Comparison of ENCODE assay signal across 23 mouse cellular contexts in genomic region chr2:156091926-156092325, GRCm38 (mm10). TPM values are rescaled to one million over a fixed set of nuclear protein-coding genes. Genes with fewer than 3 reads are reported as not detected.
A peak's percentile ranks its signal among the peaks of the same experiment; 100 is the strongest.
DNase-seq lines count a peak whose midpoint lies in the region; ATAC-seq and TF ChIP-seq lines count a peak whose summit lies in the region.
"Had no signal": no experiment of that assay in that cellular context is flagged by ENCODE, and none has a peak within 500 bp of the region (broad histone marks: within the 10 kb centered on the region; RNA-seq: fewer than 3 reads in every experiment).

No protein-coding gene starts in this region.

- WGBS in liver, adult 2 months = 56% methylated on average over 5 of the region's 5 CpGs
- WGBS in liver, embryonic 11.5 days = 85% methylated on average over 5 of the region's 5 CpGs
- WGBS in forebrain, embryonic 16.5 days = 75% methylated on average over 5 of the region's 5 CpGs
- 75% methylated on average over 5 of the region's 5 CpGs for WGBS in intestine, embryonic 15.5 days

- no peak overlapping the region for H3K4me3 ChIP-seq in liver, adult 2 months (ENCODE audit: insufficient read depth, low read depth, low read length)
- no peak overlapping the region for H3K4me3 ChIP-seq in liver, embryonic 11.5 days (ENCODE audit: low read depth, low read length)
- no peak overlapping the region for H3K4me3 ChIP-seq in forebrain, embryonic 16.5 days (replicated peaks; ENCODE audit: low read length)
- no peak overlapping the region for H3K4me3 ChIP-seq in intestine, embryonic 15.5 days (replicated peaks)
- H3K4me3 ChIP-seq: embryonic facial prominence, embryonic 12.5 days; forebrain, embryonic 12.5 days; heart, embryonic 13.5 days; hindbrain, embryonic 15.5 days had no signal

- no peak for TF ChIP-seq CTCF in liver, adult 2 months (IDR thresholded peaks at IDR 0.05; ENCODE audit: low read depth, low read length)

- DNase-seq in liver, adult 2 months (ENCODE audit: extremely low read depth, low read depth, low spot score) = peak; percentile 85
- DNase-seq in liver, embryonic 11.5 days (ENCODE audit: low spot score) = no peak
- DNase-seq in 3T3-L1 (ENCODE audit: low read depth, low spot score) = peak; percentile 72
- DNase-seq in NIH3T3 (ENCODE audit: low read depth) = peak; percentile 63
- DNase-seq in lung, postnatal 25 days (ENCODE audit: low spot score) = peak; percentile 21
- DNase-seq: adrenal gland, postnatal 14 days; cerebellum, adult 11-12 months; cerebellum, adult 9-10 months; cerebellum, postnatal 25 days; forebrain, postnatal 0 days; gastrocnemius, postnatal 14 days; heart, postnatal 36 days had no signal

- H3K4me1 ChIP-seq in liver, adult 2 months (ENCODE audit: control insufficient read depth, insufficient read depth, low read length) = peaks cover 4% of the 10 kb centered on the region; the same call in 1 of the 2 replicates
- no peaks in the 10 kb centered on the region for H3K4me1 ChIP-seq in liver, embryonic 11.5 days (replicated peaks; ENCODE audit: control insufficient read depth, insufficient read depth, low read length)
- peaks cover 12% of the 10 kb centered on the region for H3K4me1 ChIP-seq in forebrain, embryonic 16.5 days (replicated peaks; ENCODE audit: control insufficient read depth, insufficient read depth, low read length)
- no peaks in the 10 kb centered on the region for H3K4me1 ChIP-seq in intestine, embryonic 15.5 days (replicated peaks)
- H3K4me1 ChIP-seq: embryonic facial prominence, embryonic 12.5 days had no signal

- no peak for ATAC-seq in liver, embryonic 11.5 days (replicated peaks; ENCODE audit: low FRiP score)
- no peak for ATAC-seq in forebrain, embryonic 16.5 days
- no peak for ATAC-seq in intestine, embryonic 15.5 days
- ATAC-seq: forebrain, postnatal 0 days had no signal

- peaks cover 36% of the 10 kb centered on the region for H3K79me2 ChIP-seq in liver, adult 2 months (ENCODE audit: control insufficient read depth, insufficient read depth, low read length)

- H3K9me3 ChIP-seq in liver, embryonic 11.5 days (ENCODE audit: control insufficient read depth, low read length) = no peaks in the 10 kb centered on the region
- H3K9me3 ChIP-seq in forebrain, embryonic 16.5 days (ENCODE audit: control insufficient read depth, low read length) = no peaks in the 10 kb centered on the region
- H3K9me3 ChIP-seq in intestine, embryonic 15.5 days = no peaks in the 10 kb centered on the region
- H3K9me3 ChIP-seq: embryonic facial prominence, embryonic 12.5 days; forebrain, embryonic 12.5 days; G1E; heart, embryonic 13.5 days; hindbrain, embryonic 15.5 days had no signal

- no peak overlapping the region for H3K27ac ChIP-seq in liver, adult 2 months (replicated peaks; ENCODE audit: insufficient read depth, low read depth, low read length)
- no peak overlapping the region for H3K27ac ChIP-seq in liver, embryonic 11.5 days (ENCODE audit: low read depth, low read length)
- H3K27ac ChIP-seq in forebrain, embryonic 16.5 days (ENCODE audit: low read length) = no peak overlapping the region
- H3K27ac ChIP-seq in intestine, embryonic 15.5 days = no peak overlapping the region
- H3K27ac ChIP-seq: embryonic facial prominence, embryonic 12.5 days; forebrain, embryonic 12.5 days; heart, embryonic 13.5 days; hindbrain, embryonic 15.5 days had no signal

- peaks cover 20% of the 10 kb centered on the region for H3K36me3 ChIP-seq in liver, adult 2 months (ENCODE audit: control insufficient read depth, insufficient read depth, low read length)
- peaks cover 14% of the 10 kb centered on the region for H3K36me3 ChIP-seq in liver, embryonic 11.5 days (ENCODE audit: control insufficient read depth, insufficient read depth, low read length)
- peaks cover 17% of the 10 kb centered on the region for H3K36me3 ChIP-seq in forebrain, embryonic 16.5 days (ENCODE audit: control insufficient read depth, insufficient read depth)
- H3K36me3 ChIP-seq in intestine, embryonic 15.5 days = peaks cover 23% of the 10 kb centered on the region

- H3K9ac ChIP-seq in liver, adult 2 months (ENCODE audit: low read depth, low read length) = no peak overlapping the region
- H3K9ac ChIP-seq in liver, embryonic 11.5 days (ENCODE audit: low read depth, low read length) = no peak overlapping the region
- no peak overlapping the region for H3K9ac ChIP-seq in forebrain, embryonic 16.5 days (replicated peaks; ENCODE audit: low read depth, low read length)
- H3K9ac ChIP-seq in intestine, embryonic 15.5 days = no peak overlapping the region
- H3K9ac ChIP-seq: embryonic facial prominence, embryonic 12.5 days; forebrain, embryonic 12.5 days; forebrain, postnatal 0 days; heart, embryonic 13.5 days; hindbrain, embryonic 15.5 days had no signal

- TF ChIP-seq POLR2A in liver, adult 2 months (IDR thresholded peaks at IDR 0.05; ENCODE audit: extremely low read depth, insufficient read depth, low read length) = no peak

- H3K4me2 ChIP-seq in liver, embryonic 11.5 days = no peak overlapping the region
- no peak overlapping the region for H3K4me2 ChIP-seq in forebrain, embryonic 16.5 days (ENCODE audit: low read length)
- H3K4me2 ChIP-seq in intestine, embryonic 15.5 days (replicated peaks) = no peak overlapping the region
- H3K4me2 ChIP-seq: embryonic facial prominence, embryonic 12.5 days; forebrain, embryonic 12.5 days; heart, embryonic 13.5 days; hindbrain, embryonic 15.5 days had no signal

- H3K27me3 ChIP-seq in liver, adult 2 months (ENCODE audit: control insufficient read depth, insufficient read depth, low read length) = no peaks in the 10 kb centered on the region
- H3K27me3 ChIP-seq in liver, embryonic 11.5 days (replicated peaks; ENCODE audit: control insufficient read depth, insufficient read depth, low read length) = no peaks in the 10 kb centered on the region
- no peaks in the 10 kb centered on the region for H3K27me3 ChIP-seq in forebrain, embryonic 16.5 days (replicated peaks; ENCODE audit: control insufficient read depth, insufficient read depth, low read length)
- no peaks in the 10 kb centered on the region for H3K27me3 ChIP-seq in intestine, embryonic 15.5 days (replicated peaks)
- H3K27me3 ChIP-seq: embryonic facial prominence, embryonic 12.5 days; forebrain, embryonic 12.5 days; heart, embryonic 13.5 days; hindbrain, embryonic 15.5 days had no signal

RNA-seq across cellular contexts. Expression of gene Cpne1, which starts 19.8 kb away (rescaled TPM):
- 18.3 and 21.9 TPM in 2 replicates for total RNA-seq in liver, adult 2 months (2014; rRNA removed)
- polyA plus RNA-seq in liver, adult 2 months (2012; rRNA removed) = 30.9 and 32.3 TPM in 2 replicates
- 55.8 and 62.5 TPM in 2 replicates for polyA plus RNA-seq in liver, embryonic 11.5 days (2014; fragmentation: Nextera tagmentation; extraction: Ambion mirVana)
- polyA plus RNA-seq in forebrain, embryonic 16.5 days (2015; fragmentation: Nextera tagmentation; extraction: Ambion mirVana) = 28.9 and 30.4 TPM in 2 replicates
- polyA plus RNA-seq in intestine, embryonic 15.5 days (2015; fragmentation: Nextera tagmentation; extraction: Ambion mirVana) = 48.0 and 48.9 TPM in 2 replicates

RNA-seq across cellular contexts. Expression of gene Rbm12, which starts 19.9 kb away (rescaled TPM):
- 3.9 and 5.1 TPM in 2 replicates for total RNA-seq in liver, adult 2 months (2014; rRNA removed)
- polyA plus RNA-seq in liver, adult 2 months (2012; rRNA removed) = 4.0 and 4.2 TPM in 2 replicates
- 20.0 and 31.5 TPM in 2 replicates for polyA plus RNA-seq in liver, embryonic 11.5 days (2014; fragmentation: Nextera tagmentation; extraction: Ambion mirVana)
- 37.6 and 38.8 TPM in 2 replicates for polyA plus RNA-seq in forebrain, embryonic 16.5 days (2015; fragmentation: Nextera tagmentation; extraction: Ambion mirVana)
- 17.8 and 25.8 TPM in 2 replicates for polyA plus RNA-seq in intestine, embryonic 15.5 days (2015; fragmentation: Nextera tagmentation; extraction: Ambion mirVana)

RNA-seq across cellular contexts. Expression of gene Spag4, which starts 27.0 kb away (rescaled TPM):
- total RNA-seq in liver, adult 2 months (2014; rRNA removed) = 1.6 and 1.7 TPM in 2 replicates
- polyA plus RNA-seq in liver, adult 2 months (2012; rRNA removed) = 4.8 and 5.5 TPM in 2 replicates
- polyA plus RNA-seq in liver, embryonic 11.5 days (2014; fragmentation: Nextera tagmentation; extraction: Ambion mirVana) = 4.1 and 4.7 TPM in 2 replicates
- 5.2 and 7.5 TPM in 2 replicates for polyA plus RNA-seq in forebrain, embryonic 16.5 days (2015; fragmentation: Nextera tagmentation; extraction: Ambion mirVana)
- polyA plus RNA-seq in intestine, embryonic 15.5 days (2015; fragmentation: Nextera tagmentation; extraction: Ambion mirVana) = 2.8 and 2.9 TPM in 2 replicates

RNA-seq across cellular contexts. Expression of gene Gm28036, which starts 35.0 kb away (rescaled TPM):
- 1.6 and 1.9 TPM in 2 replicates for total RNA-seq in liver, adult 2 months (2014; rRNA removed)
- 0.70 and 1.1 TPM in 2 replicates for polyA plus RNA-seq in liver, adult 2 months (2012; rRNA removed)
- polyA plus RNA-seq in liver, embryonic 11.5 days (2014; fragmentation: Nextera tagmentation; extraction: Ambion mirVana) = 10.8 and 12.1 TPM in 2 replicates
- polyA plus RNA-seq in forebrain, embryonic 16.5 days (2015; fragmentation: Nextera tagmentation; extraction: Ambion mirVana) = 20.7 and 28.6 TPM in 2 replicates
- 11.8 and 15.7 TPM in 2 replicates for polyA plus RNA-seq in intestine, embryonic 15.5 days (2015; fragmentation: Nextera tagmentation; extraction: Ambion mirVana)

RNA-seq across cellular contexts. Expression of gene Fer1l4, which starts 39.2 kb away (rescaled TPM):
- not detected in 2 replicates for total RNA-seq in liver, adult 2 months (2014; rRNA removed)
- 0.06 TPM in 1 of 2 replicates, not detected in the other for polyA plus RNA-seq in liver, adult 2 months (2012; rRNA removed)
- not detected in 2 replicates for polyA plus RNA-seq in liver, embryonic 11.5 days (2014; fragmentation: Nextera tagmentation; extraction: Ambion mirVana)
- not detected in 2 replicates for polyA plus RNA-seq in forebrain, embryonic 16.5 days (2015; fragmentation: Nextera tagmentation; extraction: Ambion mirVana)
- polyA plus RNA-seq in intestine, embryonic 15.5 days (2015; fragmentation: Nextera tagmentation; extraction: Ambion mirVana) = 0.03 and 0.08 TPM in 2 replicates
- total RNA-seq: adrenal gland, adult 18-20 months; adrenal gland, postnatal 14 days; gastrocnemius, adult 18-20 months; gastrocnemius, postnatal 14 days; heart, postnatal 36 days had no signal
- polyA plus RNA-seq: forebrain, embryonic 12.5 days; forebrain, postnatal 0 days; G1E; heart, embryonic 13.5 days; heart, postnatal 0 days; hindbrain, embryonic 11.5 days; hindbrain, embryonic 15.5 days had no signal
